Mouse (Mus musculus) neutrophil, adult 5-6 weeks (primary cell): ENCODE results near the gene Ercc4. TPM values are rescaled to one million over a fixed set of nuclear protein-coding genes. Genes with fewer than 3 reads are reported as not detected.

Experiments
- ATAC-seq: fragments of 151-379, 151-347 bp; 2 replicates; pipeline ENCODE4 v1.8.0; 2017; ENCODE audit warnings: mild to moderate bottlenecking, moderate TSS enrichment; ENCODE audit not compliant: insufficient number of reproducible peaks, poor library complexity, low FRiP score, severe bottlenecking; ENCODE audit errors: extremely low read depth
- total RNA-seq: library from RNA; stranded (forward); fragments of 200-1000 nt; gene quantifications from 2 replicates; pipeline ENCODE4 v1.2.3, GENCODE M21; 2017

The Ercc4 gene
- total RNA-seq, 1 experiment from 2014 or later = 21.9 TPM

DNA sequence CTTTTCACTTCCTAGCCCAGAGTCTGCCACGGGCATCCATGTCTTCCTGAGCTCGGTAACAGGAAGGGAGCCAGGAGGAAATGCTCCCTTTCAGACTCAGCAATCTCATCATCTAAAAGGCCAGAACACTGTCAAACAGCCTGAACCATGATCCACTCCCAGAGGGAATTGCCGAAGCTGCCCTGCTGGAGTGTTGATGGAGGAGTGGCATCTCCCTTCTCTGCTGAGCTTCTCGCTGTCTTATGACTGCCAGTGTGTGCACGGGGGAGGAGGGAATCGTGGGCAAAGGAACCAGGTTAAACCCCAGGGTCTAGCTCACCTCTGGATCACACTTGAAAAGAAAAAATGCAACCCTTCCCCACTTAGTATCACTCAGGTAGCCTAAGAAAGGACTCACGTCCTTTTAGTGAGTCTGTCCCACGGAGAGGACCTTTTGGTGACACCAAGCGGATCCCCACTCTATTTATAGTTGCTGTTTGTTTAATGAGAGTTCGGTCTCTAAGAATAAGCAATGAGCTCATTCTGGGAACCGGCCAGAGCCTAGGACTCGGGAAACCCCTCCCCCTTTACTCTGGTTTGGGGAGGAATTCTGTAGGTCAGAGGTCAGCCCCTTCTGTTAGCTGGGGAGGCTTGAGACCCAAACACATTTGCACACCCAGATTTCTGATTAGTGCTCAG is 80.1 kb downstream of the Ercc4 start:
- no peak for ATAC-seq

- no peak for ATAC-seq
Measured at GRCm38 (mm10) chr16:13190471-13190870, 81.0 kb downstream of the Ercc4 start.

GRCm38 (mm10) chr16:13191166-13191565 is 81.7 kb downstream of the Ercc4 start:
- no peak for ATAC-seq

- ATAC-seq = no peak
Measured at GRCm38 (mm10) chr16:13193663-13194071, 84.2 kb downstream of the Ercc4 start.

DNA sequence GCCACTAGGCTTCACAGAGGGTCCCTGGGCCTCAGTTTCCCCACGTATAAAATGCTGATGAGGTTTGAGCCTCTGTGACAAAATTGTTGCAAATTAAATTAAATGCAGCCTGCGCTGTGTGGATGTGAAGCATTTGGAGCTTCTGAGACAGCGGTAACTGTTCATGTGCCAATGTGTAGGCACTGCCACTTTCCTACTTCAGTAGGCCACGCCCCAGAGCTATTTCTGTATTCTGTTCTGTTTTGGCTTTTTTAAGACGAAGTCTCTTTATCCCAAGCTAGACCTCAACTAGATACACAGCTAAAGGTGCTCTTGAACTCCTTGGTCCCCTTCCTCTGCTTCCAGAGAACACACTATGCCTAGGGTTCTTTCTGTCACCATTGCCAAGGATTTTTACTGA is 85.4 kb downstream of the Ercc4 start:
- no peak for ATAC-seq

DNA sequence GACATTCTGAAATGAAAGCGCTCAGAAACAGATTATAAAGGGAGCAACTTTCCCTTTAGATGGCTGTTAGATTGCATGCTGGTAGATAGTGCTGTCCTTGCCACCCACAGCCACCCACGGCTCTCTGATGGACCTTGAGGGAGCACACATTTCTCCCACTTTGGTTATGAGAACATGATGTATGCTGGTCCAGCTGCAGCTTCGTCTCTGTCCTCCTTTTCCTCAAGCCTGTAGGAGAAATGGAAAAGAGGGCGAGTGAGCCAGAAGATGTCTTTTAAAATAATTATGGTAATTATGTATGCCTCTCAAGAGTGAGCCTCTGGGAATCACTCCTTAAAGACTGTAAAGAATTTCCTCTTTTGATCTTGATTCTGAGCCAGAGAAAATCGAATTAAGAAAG is 87.1 kb downstream of the Ercc4 start:
- no peak for ATAC-seq

GRCm38 (mm10) chr16:13197293-13197692 is 87.8 kb downstream of the Ercc4 start:
- no peak for ATAC-seq

- no peak for ATAC-seq
Measured at GRCm38 (mm10) chr16:13199204-13199603, 89.7 kb downstream of the Ercc4 start.

Other genes with a start within 250 kb of the Ercc4 start
- 6.6 and 8.7 TPM in 2 replicates for gene Mrtfb, start 146.8 kb downstream of the Ercc4 start, total RNA-seq